Mouse (Mus musculus) testis, adult 2 months (tissue): ENCODE measurements around the gene Ggcx.

Source experiments
- CTCF ChIP-seq: fragments of 200-500 bp; IDR thresholded peaks from 2 replicates; pipeline ENCODE4 v1.5.1; 2012; ENCODE audit warnings: low read depth, mild to moderate bottlenecking, inconsistent platforms, low read length, moderate library complexity; ENCODE audit not compliant: control insufficient read depth, insufficient read depth, insufficient replicate concordance
- POLR2A ChIP-seq: fragments of 200-500 bp; IDR thresholded peaks from 2 replicates; pipeline ENCODE4 v1.6.1; 2012; ENCODE audit warnings: low read depth, mild to moderate bottlenecking, inconsistent platforms, low read length, moderate library complexity; ENCODE audit not compliant: control insufficient read depth

DNA sequence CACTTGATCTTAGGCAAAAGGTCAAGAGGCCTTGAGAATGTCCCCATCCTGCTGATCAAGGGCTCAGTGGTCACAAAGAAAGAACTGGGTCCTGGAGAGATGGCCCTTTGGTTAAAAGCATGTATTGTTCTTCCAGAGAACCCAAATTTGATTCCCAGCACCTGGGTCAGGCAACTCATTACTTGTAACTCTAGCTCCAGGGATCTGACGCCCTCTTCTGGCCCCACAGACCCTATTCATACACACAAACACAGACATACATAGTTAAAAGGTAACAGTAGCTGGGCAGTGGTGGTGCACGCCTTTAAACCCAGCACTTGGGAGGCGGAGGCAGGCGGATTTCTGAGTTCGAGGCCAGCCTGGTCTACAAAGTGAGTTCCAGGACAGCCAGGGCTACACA is 21.8 kb upstream of the Ggcx start:
- TF ChIP-seq CTCF: no peak
- TF ChIP-seq POLR2A: no peak
